Mouse (Mus musculus) intestine, embryonic 15.5 days (tissue): Measurements from ENCODE around the gene Fyttd1. TPM values are rescaled to one million over a fixed set of nuclear protein-coding genes. Genes with fewer than 3 reads are reported as not detected.
"Not testable (repeated sequence)": the region's sequence is repeated elsewhere in the genome, so short reads cannot be mapped to it uniquely, and the experiment has no call there.

ENCODE experiments used
- ATAC-seq: fragments of 200-750 bp; cut with Nextera tagmentation; 2 replicates; pipeline ENCODE4 v1.8.0; 2017; ENCODE audit warnings: moderate TSS enrichment, moderate library complexity
- H3K27ac ChIP-seq: fragments of 300-500 bp; sonication (generic); 2 replicates; pipeline ENCODE4 v1.5.1; 2015; ENCODE audit warnings: mild to moderate bottlenecking, inconsistent platforms
- H3K27me3 ChIP-seq: fragments of 300-500 bp; sonication (generic); replicated peaks from 2 replicates; pipeline ENCODE4 v1.6.1; 2015; ENCODE audit warnings: inconsistent platforms
- H3K36me3 ChIP-seq: fragments of 300-500 bp; sonication (generic); 2 replicates; pipeline ENCODE4 v1.6.1; 2015; ENCODE audit warnings: inconsistent platforms
- H3K4me1 ChIP-seq: fragments of 300-500 bp; sonication (generic); replicated peaks from 2 replicates; pipeline ENCODE4 v1.6.1; 2015; ENCODE audit warnings: inconsistent platforms
- H3K4me2 ChIP-seq: fragments of 300-500 bp; sonication (generic); replicated peaks from 2 replicates; pipeline ENCODE4 v1.6.1; 2015; ENCODE audit warnings: mild to moderate bottlenecking, inconsistent platforms
- H3K4me3 ChIP-seq: fragments of 300-500 bp; sonication (generic); replicated peaks from 2 replicates; pipeline ENCODE4 v1.5.1; 2015; ENCODE audit warnings: inconsistent platforms
- H3K9ac ChIP-seq: fragments of 300-500 bp; sonication (generic); 2 replicates; pipeline ENCODE4 v1.6.1; 2015; ENCODE audit warnings: inconsistent platforms
- H3K9me3 ChIP-seq: fragments of 300-500 bp; sonication (generic); 2 replicates; pipeline ENCODE4 v1.6.1; 2016; ENCODE audit warnings: inconsistent platforms
- WGBS: fragments of 180-500 bp; shearing (Covaris S2); methylation state at CpG from one replicate; pipeline ENCODE4 v1.1.7; 2015; 5-methylcytosine and 5-hydroxymethylcytosine counted together
- polyA plus RNA-seq: library from polyadenylated mRNA; unstranded; fragments of >200 nt; fragmentation: Nextera tagmentation; extraction: Ambion mirVana; gene quantifications from 2 replicates; pipeline ENCODE4 v1.2.1, GENCODE M21; 2015

The Fyttd1 gene
- polyA plus RNA-seq, 1 experiment from 2014 or later = 97.7 TPM

- H3K9ac ChIP-seq = no peak overlapping the region
- H3K27me3 ChIP-seq = no peaks in the 10 kb centered on the region
- 67% methylated on average over 2 of the region's 2 CpGs for WGBS
- H3K27ac ChIP-seq = no peak overlapping the region
- no peak overlapping the region for H3K4me2 ChIP-seq
- no peak overlapping the region for H3K4me3 ChIP-seq
- ATAC-seq = no peak
- no peaks in the 10 kb centered on the region for H3K9me3 ChIP-seq
- H3K4me1 ChIP-seq = no peaks in the 10 kb centered on the region
- H3K36me3 ChIP-seq = peaks cover 10% of the 10 kb centered on the region; the same call in 1 of the 2 replicates
These were observed 12.6 kb downstream of the Fyttd1 start for GRCm38 (mm10) chr16:32889881-32890280.

- H3K27ac ChIP-seq = no peak overlapping the region
- no peaks in the 10 kb centered on the region for H3K9me3 ChIP-seq
- H3K4me1 ChIP-seq = no peaks in the 10 kb centered on the region
- peaks cover 12% of the 10 kb centered on the region for H3K36me3 ChIP-seq
- no peak overlapping the region for H3K9ac ChIP-seq
- peak; percentile 72 for ATAC-seq
- H3K27me3 ChIP-seq = no peaks in the 10 kb centered on the region
- H3K4me2 ChIP-seq = no peak overlapping the region
- no peak overlapping the region for H3K4me3 ChIP-seq
These were observed 18.8 kb downstream of the Fyttd1 start for GRCm38 (mm10) chr16:32896126-32896525.

- no peaks in the 10 kb centered on the region for H3K9me3 ChIP-seq
- H3K4me1 ChIP-seq = no peaks in the 10 kb centered on the region
- no peaks in the 10 kb centered on the region for H3K27me3 ChIP-seq
- no peak overlapping the region for H3K4me2 ChIP-seq
- 73% methylated on average over 2 of the region's 2 CpGs for WGBS
- no peak overlapping the region for H3K9ac ChIP-seq
- H3K4me3 ChIP-seq = no peak overlapping the region
- ATAC-seq = no peak
- H3K27ac ChIP-seq = no peak overlapping the region
- H3K36me3 ChIP-seq = peaks cover 6% of the 10 kb centered on the region
These were observed 24.2 kb downstream of the Fyttd1 start for GRCm38 (mm10) chr16:32901360-32902050.

- Histone ChIP-seq H3K27ac (no peak overlapping the region), H3K4me1 (no peaks in the 10 kb centered on the region), H3K4me2 (no peak overlapping the region), H3K9me3 (no peaks in the 10 kb centered on the region), H3K27me3 (no peaks in the 10 kb centered on the region), H3K9ac (no peak overlapping the region), H3K36me3 (peaks cover 6% of the 10 kb centered on the region), H3K4me3 (no peak overlapping the region)
- 68% methylated on average over 3 of the region's 3 CpGs for WGBS
- ATAC-seq = no peak
These were observed 24.7 kb downstream of the Fyttd1 start for GRCm38 (mm10) chr16:32902051-32902428.

- H3K4me3 ChIP-seq = no peak overlapping the region
- 62% methylated on average over 2 of the region's 2 CpGs for WGBS
- 0 out of 2 replicates have a peak, but pooled peaks cover 4% of the 10 kb centered on the region for H3K36me3 ChIP-seq
- ATAC-seq = no peak
- H3K9me3 ChIP-seq = no peaks in the 10 kb centered on the region
- H3K27ac ChIP-seq = no peak overlapping the region
- H3K9ac ChIP-seq = no peak overlapping the region
- H3K4me2 ChIP-seq = no peak overlapping the region
- no peaks in the 10 kb centered on the region for H3K27me3 ChIP-seq
- no peaks in the 10 kb centered on the region for H3K4me1 ChIP-seq
These were observed 28.9 kb downstream of the Fyttd1 start for GRCm38 (mm10) chr16:32906186-32906585.

- 50% methylated on average over 8 of the region's 8 CpGs for WGBS
- Histone ChIP-seq H3K4me3 (no peak overlapping the region), H3K9ac (no peak overlapping the region), H3K27ac (no peak overlapping the region), H3K36me3 (0 out of 2 replicates have a peak, but pooled peaks cover 4% of the 10 kb centered on the region), H3K27me3 (no peaks in the 10 kb centered on the region), H3K4me2 (no peak overlapping the region), H3K4me1 (no peaks in the 10 kb centered on the region), H3K9me3 (no peaks in the 10 kb centered on the region)
- no peak for ATAC-seq
These were observed 29.4 kb downstream of the Fyttd1 start for GRCm38 (mm10) chr16:32906727-32907126.

- H3K27ac ChIP-seq = no peak overlapping the region
- no peak overlapping the region for H3K4me2 ChIP-seq
- 50% methylated on average over 7 of the region's 7 CpGs for WGBS
- H3K4me3 ChIP-seq = no peak overlapping the region
- no peaks in the 10 kb centered on the region for H3K27me3 ChIP-seq
- no peak for ATAC-seq
- no peaks in the 10 kb centered on the region for H3K4me1 ChIP-seq
- no peak overlapping the region for H3K9ac ChIP-seq
- no peaks in the 10 kb centered on the region for H3K36me3 ChIP-seq
- H3K9me3 ChIP-seq = no peaks in the 10 kb centered on the region
These were observed 35.9 kb downstream of the Fyttd1 start for GRCm38 (mm10) chr16:32913212-32913611.

GRCm38 (mm10) chr16:32913937-32914881, 36.9 kb downstream of the Fyttd1 start, which contains the start of gene Lrch3:
Lrch3 (plus strand) TSS chr16:32914100.
- Histone ChIP-seq H3K4me3 (peak within 1 kb of the TSS; percentile 89), H3K4me1 (no peaks in the 10 kb centered on the region), H3K36me3 (no peaks in the 10 kb centered on the region), H3K27ac (peak within 1 kb of the TSS; percentile 89), H3K4me2 (peak within 1 kb of the TSS; percentile 65), H3K27me3 (no peaks in the 10 kb centered on the region), H3K9ac (peak within 1 kb of the TSS; percentile 89), H3K9me3 (no peaks in the 10 kb centered on the region)
- WGBS = under 1% methylated on average over 78 of the region's 85 CpGs
- peak; percentile 95 for ATAC-seq

GRCm38 (mm10) chr16:32915292-32916068, 38.2 kb downstream of the Fyttd1 start:
- Histone ChIP-seq H3K9ac (no peak overlapping the region), H3K4me2 (peak overlapping the region; percentile 65), H3K36me3 (no peaks in the 10 kb centered on the region), H3K27me3 (no peaks in the 10 kb centered on the region), H3K4me1 (no peaks in the 10 kb centered on the region), H3K9me3 (no peaks in the 10 kb centered on the region), H3K4me3 (no peak overlapping the region), H3K27ac (no peak overlapping the region)
- ATAC-seq = no peak
- WGBS = 58% methylated on average over 9 of the region's 9 CpGs

- not testable (repeated sequence) for H3K9me3 ChIP-seq, H3K36me3 ChIP-seq, H3K4me3 ChIP-seq, H3K27ac ChIP-seq, ATAC-seq, H3K4me2 ChIP-seq, H3K27me3 ChIP-seq, H3K9ac ChIP-seq, H3K4me1 ChIP-seq
- WGBS = 92% methylated on average over 9 of the region's 9 CpGs
These were observed 49.3 kb downstream of the Fyttd1 start for GRCm38 (mm10) chr16:32926629-32927028.

GRCm38 (mm10) chr16:32927044-32927443, 49.7 kb downstream of the Fyttd1 start:
- WGBS = 88% methylated on average over 8 of the region's 8 CpGs

GRCm38 (mm10) chr16:32929918-32930317, 52.6 kb downstream of the Fyttd1 start:
- Histone ChIP-seq H3K9me3 (no peaks in the 10 kb centered on the region), H3K9ac (no peak overlapping the region), H3K4me3 (no peak overlapping the region), H3K4me2 (no peak overlapping the region), H3K36me3 (no peaks in the 10 kb centered on the region), H3K27me3 (no peaks in the 10 kb centered on the region), H3K4me1 (no peaks in the 10 kb centered on the region), H3K27ac (no peak overlapping the region)
- ATAC-seq = no peak
- WGBS = 37% methylated on average over 2 of the region's 2 CpGs

More at GRCm38 (mm10) chr16:32927044-32927443, 49.7 kb downstream of the Fyttd1 start:
- Histone ChIP-seq H3K4me2 (no peak overlapping the region), H3K9ac (no peak overlapping the region), H3K4me1 (no peaks in the 10 kb centered on the region), H3K9me3 (no peaks in the 10 kb centered on the region), H3K4me3 (no peak overlapping the region), H3K27ac (no peak overlapping the region), H3K36me3 (0 out of 2 replicates have a peak, but pooled peaks cover 3% of the 10 kb centered on the region), H3K27me3 (no peaks in the 10 kb centered on the region)
- no peak for ATAC-seq
